Mouse (Mus musculus) midbrain, embryonic 14.5 days (tissue): ENCODE results near the gene Hmgb4. TPM values are rescaled to one million over a fixed set of nuclear protein-coding genes. Genes with fewer than 3 reads are reported as not detected.
A peak's percentile ranks its signal among the peaks of the same experiment; 100 is the strongest.

Source experiments
- ATAC-seq: fragments of 200-750 bp; cut with Nextera tagmentation; 2 replicates; pipeline ENCODE4 v1.8.0; 2017; ENCODE audit warnings: moderate number of reproducible peaks, moderate library complexity; ENCODE audit not compliant: low FRiP score, low TSS enrichment
- DNase-seq: peaks from one replicate; pipeline ENCODE4 v3.0.0-alpha.2; 2015
- H3K27ac ChIP-seq: fragments of 300-500 bp; sonication (generic); replicated peaks from 2 replicates; pipeline ENCODE4 v1.5.1; 2014; ENCODE audit warnings: mild to moderate bottlenecking, low read depth, low read length, moderate library complexity
- H3K27me3 ChIP-seq: fragments of 300-500 bp; sonication (generic); 2 replicates; pipeline ENCODE4 v1.6.1; 2014; ENCODE audit warnings: low read length, control low read depth, mixed read lengths; ENCODE audit not compliant: control insufficient read depth, insufficient read depth
- H3K36me3 ChIP-seq: fragments of 300-500 bp; sonication (generic); 2 replicates; pipeline ENCODE4 v1.6.1; 2014; ENCODE audit warnings: low read length, control low read depth; ENCODE audit not compliant: control insufficient read depth, insufficient read depth
- H3K4me1 ChIP-seq: fragments of 300-500 bp; sonication (generic); 2 replicates; pipeline ENCODE4 v1.6.1; 2014; ENCODE audit warnings: mild to moderate bottlenecking, antibody characterized with exemption, low read length, control low read depth; ENCODE audit not compliant: control insufficient read depth, insufficient read depth
- H3K4me2 ChIP-seq: fragments of 300-500 bp; sonication (generic); 2 replicates; pipeline ENCODE4 v1.6.1; 2014; ENCODE audit warnings: mild to moderate bottlenecking, low read length, moderate library complexity
- H3K4me3 ChIP-seq: fragments of 300-500 bp; sonication (generic); replicated peaks from 2 replicates; pipeline ENCODE4 v1.5.1; 2014; ENCODE audit warnings: low read depth, low read length
- H3K9ac ChIP-seq: fragments of 300-500 bp; sonication (generic); replicated peaks from 2 replicates; pipeline ENCODE4 v1.6.1; 2014; ENCODE audit warnings: mild to moderate bottlenecking, low read length, moderate library complexity
- H3K9me3 ChIP-seq: fragments of 300-500 bp; sonication (generic); 2 replicates; pipeline ENCODE4 v1.6.1; 2016; ENCODE audit warnings: low read length, control low read depth, mixed read lengths; ENCODE audit not compliant: control insufficient read depth
- WGBS: fragments of 180-500 bp; shearing (Covaris S2); extraction: QIAGEN DNeasy Blood & Tissue Kit; methylation state at CpG from one replicate; pipeline ENCODE4 v1.1.7; 2014; 5-methylcytosine and 5-hydroxymethylcytosine counted together
- polyA plus RNA-seq: library from polyadenylated mRNA; unstranded; fragments of >200 nt; fragmentation: Nextera tagmentation; extraction: Ambion mirVana; gene quantifications from 2 replicates; pipeline ENCODE4 v1.2.1, GENCODE M21; 2014

The Hmgb4 gene
- polyA plus RNA-seq, 1 experiment from 2014 or later: not detected

DNA sequence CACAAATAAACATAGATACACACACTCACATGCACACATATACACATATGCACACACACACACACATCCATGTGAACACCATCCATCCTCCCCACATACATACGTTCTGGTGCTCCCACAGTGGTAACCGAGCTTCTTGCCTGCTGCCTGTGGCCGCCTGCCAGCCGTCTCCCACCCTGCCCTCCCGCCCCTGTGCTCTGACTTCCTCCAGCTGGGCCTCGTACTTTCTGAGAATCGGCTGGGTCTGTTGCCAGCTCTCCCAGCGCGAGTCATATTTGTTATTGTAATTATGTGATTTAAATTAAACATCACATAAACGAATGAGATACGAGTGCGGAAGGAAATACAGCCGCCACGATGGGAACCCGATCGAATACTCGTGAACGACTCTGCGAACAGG, 10.2 kb upstream of the Hmgb4 start:
- Histone ChIP-seq H3K9me3 (no peaks in the 10 kb centered on the region), H3K27me3 (no peaks in the 10 kb centered on the region), H3K36me3 (no peaks in the 10 kb centered on the region), H3K9ac (no peak overlapping the region), H3K4me3 (no peak overlapping the region), H3K27ac (no peak overlapping the region), H3K4me1 (0 out of 2 replicates have a peak, but pooled peaks cover 6% of the 10 kb centered on the region), H3K4me2 (no peak overlapping the region)
- no peak for ATAC-seq
- WGBS: 75% methylated on average over 19 of the region's 19 CpGs
- DNase-seq: peak; percentile 61

GRCm38 (mm10) chr4:128270177-128270576, 9.4 kb upstream of the Hmgb4 start:
- Histone ChIP-seq H3K9ac (no peak overlapping the region), H3K4me1 (0 out of 2 replicates have a peak, but pooled peaks cover 6% of the 10 kb centered on the region), H3K4me3 (no peak overlapping the region), H3K27ac (no peak overlapping the region), H3K9me3 (no peaks in the 10 kb centered on the region), H3K36me3 (no peaks in the 10 kb centered on the region), H3K27me3 (no peaks in the 10 kb centered on the region), H3K4me2 (no peak overlapping the region)
- DNase-seq: no peak
- ATAC-seq: no peak
- 80% methylated on average over 10 of the region's 10 CpGs for WGBS

- no peak for ATAC-seq
- Histone ChIP-seq H3K9me3 (no peaks in the 10 kb centered on the region), H3K27ac (no peak overlapping the region), H3K4me3 (no peak overlapping the region), H3K36me3 (no peaks in the 10 kb centered on the region), H3K4me2 (no peak overlapping the region), H3K27me3 (no peaks in the 10 kb centered on the region), H3K9ac (no peak overlapping the region), H3K4me1 (0 out of 2 replicates have a peak, but pooled peaks cover 6% of the 10 kb centered on the region)
- no peak for DNase-seq
- WGBS: 89% methylated on average over 9 of the region's 9 CpGs
Observed at GRCm38 (mm10) chr4:128269261-128269875, 8.6 kb upstream of the Hmgb4 start.

GRCm38 (mm10) chr4:128265341-128265740, 4.6 kb upstream of the Hmgb4 start:
- Histone ChIP-seq H3K9ac (no peak overlapping the region), H3K9me3 (no peaks in the 10 kb centered on the region), H3K27me3 (no peaks in the 10 kb centered on the region), H3K4me2 (no peak overlapping the region), H3K36me3 (no peaks in the 10 kb centered on the region), H3K27ac (no peak overlapping the region), H3K4me1 (peaks cover 5% of the 10 kb centered on the region; the same call in 1 of the 2 replicates), H3K4me3 (no peak overlapping the region)
- 84% methylated on average over 3 of the region's 3 CpGs for whole genome bisulfite sequencing
- ATAC-seq (no peak), DNase-seq (no peak)

- no peak overlapping the region for H3K27ac ChIP-seq
- DNase-seq (no peak), ATAC-seq (no peak)
- H3K4me1 ChIP-seq: peaks cover 3% of the 10 kb centered on the region; the same call in 1 of the 2 replicates
- no peak overlapping the region for H3K4me2 ChIP-seq
- no peaks in the 10 kb centered on the region for H3K36me3 ChIP-seq
- no peaks in the 10 kb centered on the region for H3K9me3 ChIP-seq
- no peak overlapping the region for H3K4me3 ChIP-seq
- H3K27me3 ChIP-seq: no peaks in the 10 kb centered on the region
- H3K9ac ChIP-seq: no peak overlapping the region
- 98% methylated on average over 5 of the region's 5 CpGs for WGBS
Observed at GRCm38 (mm10) chr4:128264491-128264890, 3.7 kb upstream of the Hmgb4 start.

GRCm38 (mm10) chr4:128259211-128259610, 1.5 kb downstream of the Hmgb4 start:
- Histone ChIP-seq H3K4me1 (peaks cover 3% of the 10 kb centered on the region; the same call in 1 of the 2 replicates), H3K36me3 (no peaks in the 10 kb centered on the region), H3K9ac (no peak overlapping the region), H3K27me3 (no peaks in the 10 kb centered on the region), H3K4me3 (no peak overlapping the region), H3K9me3 (no peaks in the 10 kb centered on the region), H3K27ac (no peak overlapping the region), H3K4me2 (no peak overlapping the region)
- DNase-seq (no peak), ATAC-seq (no peak)
- WGBS: 84% methylated on average over 5 of the region's 5 CpGs

- Histone ChIP-seq H3K36me3 (no peaks in the 10 kb centered on the region), H3K4me3 (no peak overlapping the region), H3K4me2 (no peak overlapping the region), H3K9ac (no peak overlapping the region), H3K9me3 (no peaks in the 10 kb centered on the region), H3K27me3 (no peaks in the 10 kb centered on the region), H3K4me1 (no peaks in the 10 kb centered on the region), H3K27ac (no peak overlapping the region)
- DNase-seq (peak; percentile 41), ATAC-seq (no peak)
- 20% methylated on average over 5 of the region's 5 CpGs for WGBS
Observed at GRCm38 (mm10) chr4:128248676-128249075, 12.1 kb downstream of the Hmgb4 start.

- WGBS: 36% methylated on average over 2 of the region's 2 CpGs
- H3K4me3 ChIP-seq: no peak overlapping the region
- ATAC-seq (no peak), DNase-seq (no peak)
- H3K36me3 ChIP-seq: no peaks in the 10 kb centered on the region
- H3K4me1 ChIP-seq: peaks cover 20% of the 10 kb centered on the region
- no peak overlapping the region for H3K27ac ChIP-seq
- H3K4me2 ChIP-seq: no peak overlapping the region
- H3K9ac ChIP-seq: no peak overlapping the region
- no peaks in the 10 kb centered on the region for H3K9me3 ChIP-seq
- H3K27me3 ChIP-seq: no peaks in the 10 kb centered on the region
Observed at GRCm38 (mm10) chr4:128245201-128245600, 15.6 kb downstream of the Hmgb4 start.

GRCm38 (mm10) chr4:128241854-128242356, 18.9 kb downstream of the Hmgb4 start:
- Histone ChIP-seq H3K4me2 (no peak overlapping the region), H3K9me3 (no peaks in the 10 kb centered on the region), H3K4me1 (peaks cover 20% of the 10 kb centered on the region), H3K27me3 (no peaks in the 10 kb centered on the region), H3K9ac (no peak overlapping the region), H3K4me3 (no peak overlapping the region), H3K36me3 (no peaks in the 10 kb centered on the region), H3K27ac (peak overlapping the region; percentile 55; the same call in 1 of the 2 replicates)
- ATAC-seq: no peak
- 18% methylated on average over 2 of the region's 2 CpGs for WGBS
- no peak for DNase-seq
